Mouse (Mus musculus): ENCODE results near the gene Itga9. TPM values are rescaled to one million over a fixed set of nuclear protein-coding genes. Genes with fewer than 3 reads are reported as not detected.
A peak's percentile ranks its signal among the peaks of the same experiment; 100 is the strongest.

Gene Itga9
- polyA plus RNA-seq, 1 experiment from 2014 or later = 2.4 TPM

GRCm38 (mm10) chr9:118891068-118891467, 284.6 kb downstream of the Itga9 start:
- H3K4me2 ChIP-seq (ENCODE audit: low read length) = no peak overlapping the region
- ATAC-seq (ENCODE audit: low FRiP score, low TSS enrichment) = no peak
- WGBS = 85% methylated on average over 6 of the region's 6 CpGs
- H3K9ac ChIP-seq (replicated peaks; ENCODE audit: low read length) = no peak overlapping the region
- H3K9me3 ChIP-seq (ENCODE audit: control insufficient read depth, low read length) = no peaks in the 10 kb centered on the region
- no peak for DNase-seq
- no peak overlapping the region for H3K4me3 ChIP-seq (replicated peaks; ENCODE audit: low read depth, low read length)
- no peak overlapping the region for H3K27ac ChIP-seq (replicated peaks; ENCODE audit: low read depth, low read length)
- no peaks in the 10 kb centered on the region; the same call in 1 of the 2 replicates for H3K4me1 ChIP-seq (ENCODE audit: control insufficient read depth, insufficient read depth, low read length)
- no peaks in the 10 kb centered on the region for H3K36me3 ChIP-seq (ENCODE audit: control insufficient read depth, insufficient read depth, low read length)
- no peaks in the 10 kb centered on the region for H3K27me3 ChIP-seq (ENCODE audit: control insufficient read depth, insufficient read depth, low read length)

GRCm38 (mm10) chr9:118891593-118891992, 285.1 kb downstream of the Itga9 start:
- ATAC-seq (ENCODE audit: low FRiP score, low TSS enrichment) = no peak
- 84% methylated on average over 9 of the region's 9 CpGs for WGBS
- no peak overlapping the region for H3K4me2 ChIP-seq (ENCODE audit: low read length)
- H3K9ac ChIP-seq (replicated peaks; ENCODE audit: low read length) = no peak overlapping the region
- no peaks in the 10 kb centered on the region; the same call in 1 of the 2 replicates for H3K4me1 ChIP-seq (ENCODE audit: control insufficient read depth, insufficient read depth, low read length)
- no peaks in the 10 kb centered on the region for H3K27me3 ChIP-seq (ENCODE audit: control insufficient read depth, insufficient read depth, low read length)
- DNase-seq = no peak
- no peaks in the 10 kb centered on the region for H3K9me3 ChIP-seq (ENCODE audit: control insufficient read depth, low read length)
- no peaks in the 10 kb centered on the region for H3K36me3 ChIP-seq (ENCODE audit: control insufficient read depth, insufficient read depth, low read length)
- no peak overlapping the region for H3K27ac ChIP-seq (replicated peaks; ENCODE audit: low read depth, low read length)
- no peak overlapping the region for H3K4me3 ChIP-seq (replicated peaks; ENCODE audit: low read depth, low read length)

DNA sequence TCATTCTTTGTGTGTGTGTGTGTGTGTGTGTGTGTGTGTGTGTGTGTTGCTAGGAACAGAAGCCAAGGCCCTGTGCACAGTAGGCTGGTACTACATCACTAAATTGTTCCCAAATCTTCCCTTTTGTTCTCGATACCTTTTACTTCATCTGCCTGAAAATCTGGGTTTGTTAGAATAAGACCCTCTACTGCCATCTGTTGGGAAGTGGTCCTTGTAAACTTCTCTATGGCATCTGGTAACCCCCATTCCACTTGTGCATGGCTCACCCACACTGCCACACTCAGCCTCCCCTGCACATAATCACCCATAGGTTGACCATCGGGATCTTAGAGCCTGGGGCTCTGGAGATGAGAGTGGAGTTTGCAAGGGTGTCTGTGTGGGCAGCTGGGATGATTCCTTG, 288.6 kb downstream of the Itga9 start:
- Histone ChIP-seq H3K4me3 (replicated peaks; ENCODE audit: low read depth, low read length) (no peak overlapping the region), H3K36me3 (ENCODE audit: control insufficient read depth, insufficient read depth, low read length) (no peaks in the 10 kb centered on the region), H3K9ac (replicated peaks; ENCODE audit: low read length) (no peak overlapping the region), H3K4me2 (ENCODE audit: low read length) (no peak overlapping the region), H3K4me1 (ENCODE audit: control insufficient read depth, insufficient read depth, low read length) (no peaks in the 10 kb centered on the region; the same call in 1 of the 2 replicates), H3K9me3 (ENCODE audit: control insufficient read depth, low read length) (no peaks in the 10 kb centered on the region), H3K27me3 (ENCODE audit: control insufficient read depth, insufficient read depth, low read length) (no peaks in the 10 kb centered on the region), H3K27ac (replicated peaks; ENCODE audit: low read depth, low read length) (no peak overlapping the region)
- ATAC-seq (ENCODE audit: low FRiP score, low TSS enrichment) (no peak), DNase-seq (peak; percentile 66)
- WGBS = 73% methylated on average over 2 of the region's 2 CpGs

DNA sequence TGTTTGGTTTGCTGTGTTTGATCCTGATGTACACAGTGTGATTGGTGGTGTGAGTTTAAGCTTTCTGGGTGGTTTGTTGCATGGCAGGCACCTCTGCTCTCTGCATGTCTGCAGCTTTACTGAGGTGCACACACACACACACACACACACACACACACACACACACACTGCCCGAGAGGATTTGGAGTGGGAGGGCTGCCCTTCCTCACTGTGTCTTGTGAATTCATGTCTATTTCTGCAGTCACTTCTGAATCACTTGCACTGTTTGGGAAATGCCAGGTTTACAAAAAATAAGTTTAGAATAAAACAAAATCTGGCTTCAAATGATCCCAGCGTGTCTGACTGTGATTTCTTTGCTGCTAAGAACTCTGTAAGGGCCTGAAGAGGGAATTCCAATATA, 294.2 kb downstream of the Itga9 start:
- H3K9me3 ChIP-seq (ENCODE audit: control insufficient read depth, low read length) = no peaks in the 10 kb centered on the region
- H3K4me2 ChIP-seq (ENCODE audit: low read length) = no peak overlapping the region
- no peaks in the 10 kb centered on the region for H3K36me3 ChIP-seq (ENCODE audit: control insufficient read depth, insufficient read depth, low read length)
- no peak for ATAC-seq (ENCODE audit: low FRiP score, low TSS enrichment)
- 0 out of 2 replicates have a peak, but pooled peaks cover 2% of the 10 kb centered on the region for H3K4me1 ChIP-seq (ENCODE audit: control insufficient read depth, insufficient read depth, low read length)
- DNase-seq = no peak
- no peak overlapping the region for H3K4me3 ChIP-seq (replicated peaks; ENCODE audit: low read depth, low read length)
- WGBS = 84% methylated on average over 2 of the region's 2 CpGs
- H3K27me3 ChIP-seq (ENCODE audit: control insufficient read depth, insufficient read depth, low read length) = no peaks in the 10 kb centered on the region
- no peak overlapping the region for H3K9ac ChIP-seq (replicated peaks; ENCODE audit: low read length)
- H3K27ac ChIP-seq (replicated peaks; ENCODE audit: low read depth, low read length) = no peak overlapping the region

DNA sequence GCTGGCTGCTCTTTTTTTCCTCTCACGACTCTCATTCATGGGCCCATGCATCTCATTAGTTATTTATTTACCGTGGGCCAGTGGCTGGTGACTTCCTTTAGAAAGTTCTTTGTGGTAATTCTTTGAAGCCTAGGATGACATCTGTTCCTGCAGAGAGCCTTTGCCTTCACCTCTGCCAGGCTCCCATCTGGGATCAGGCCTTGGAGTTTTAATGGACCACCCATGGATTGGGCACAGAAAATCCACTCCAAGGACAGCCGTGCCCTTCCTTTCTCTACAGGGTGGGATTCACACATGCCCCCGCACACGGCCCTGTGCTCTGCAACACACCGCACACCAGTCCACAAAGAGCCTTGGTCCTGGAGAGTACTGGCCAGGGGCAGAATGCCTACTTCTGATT, 295.4 kb downstream of the Itga9 start:
- H3K9me3 ChIP-seq (ENCODE audit: control insufficient read depth, low read length) = no peaks in the 10 kb centered on the region
- H3K4me2 ChIP-seq (ENCODE audit: low read length) = no peak overlapping the region
- no peaks in the 10 kb centered on the region for H3K27me3 ChIP-seq (ENCODE audit: control insufficient read depth, insufficient read depth, low read length)
- WGBS = 19% methylated on average over 6 of the region's 6 CpGs
- DNase-seq (no peak), ATAC-seq (ENCODE audit: low FRiP score, low TSS enrichment) (no peak)
- H3K9ac ChIP-seq (replicated peaks; ENCODE audit: low read length) = no peak overlapping the region
- no peaks in the 10 kb centered on the region for H3K36me3 ChIP-seq (ENCODE audit: control insufficient read depth, insufficient read depth, low read length)
- no peak overlapping the region for H3K4me3 ChIP-seq (replicated peaks; ENCODE audit: low read depth, low read length)
- 0 out of 2 replicates have a peak, but pooled peaks cover 2% of the 10 kb centered on the region for H3K4me1 ChIP-seq (ENCODE audit: control insufficient read depth, insufficient read depth, low read length)
- no peak overlapping the region for H3K27ac ChIP-seq (replicated peaks; ENCODE audit: low read depth, low read length)

GRCm38 (mm10) chr9:118907934-118908620, 301.6 kb downstream of the Itga9 start:
- Histone ChIP-seq H3K9me3 (ENCODE audit: control insufficient read depth, low read length) (no peaks in the 10 kb centered on the region), H3K27ac (replicated peaks; ENCODE audit: low read depth, low read length) (no peak overlapping the region), H3K4me2 (ENCODE audit: low read length) (no peak overlapping the region), H3K4me3 (replicated peaks; ENCODE audit: low read depth, low read length) (no peak overlapping the region), H3K4me1 (ENCODE audit: control insufficient read depth, insufficient read depth, low read length) (no peaks in the 10 kb centered on the region), H3K27me3 (ENCODE audit: control insufficient read depth, insufficient read depth, low read length) (no peaks in the 10 kb centered on the region), H3K9ac (replicated peaks; ENCODE audit: low read length) (no peak overlapping the region), H3K36me3 (ENCODE audit: control insufficient read depth, insufficient read depth, low read length) (no peaks in the 10 kb centered on the region)
- ATAC-seq (ENCODE audit: low FRiP score, low TSS enrichment) = no peak; the same call in 1 of the 2 replicates
- WGBS = 50% methylated on average over 18 of the region's 18 CpGs
- DNase-seq = peak; percentile 88

- H3K4me1 ChIP-seq (ENCODE audit: control insufficient read depth, insufficient read depth, low read length) = no peaks in the 10 kb centered on the region
- no peak overlapping the region for H3K27ac ChIP-seq (replicated peaks; ENCODE audit: low read depth, low read length)
- no peak overlapping the region for H3K9ac ChIP-seq (replicated peaks; ENCODE audit: low read length)
- DNase-seq (no peak), ATAC-seq (ENCODE audit: low FRiP score, low TSS enrichment) (no peak)
- H3K9me3 ChIP-seq (ENCODE audit: control insufficient read depth, low read length) = no peaks in the 10 kb centered on the region
- no peaks in the 10 kb centered on the region for H3K36me3 ChIP-seq (ENCODE audit: control insufficient read depth, insufficient read depth, low read length)
- H3K4me3 ChIP-seq (replicated peaks; ENCODE audit: low read depth, low read length) = no peak overlapping the region
- H3K4me2 ChIP-seq (ENCODE audit: low read length) = no peak overlapping the region
- no peaks in the 10 kb centered on the region for H3K27me3 ChIP-seq (ENCODE audit: control insufficient read depth, insufficient read depth, low read length)
- 88% methylated on average over 9 of the region's 9 CpGs for WGBS
Observed at GRCm38 (mm10) chr9:118913048-118913447, 306.6 kb downstream of the Itga9 start.

- Histone ChIP-seq H3K9me3 (ENCODE audit: control insufficient read depth, low read length) (no peaks in the 10 kb centered on the region), H3K27me3 (ENCODE audit: control insufficient read depth, insufficient read depth, low read length) (no peaks in the 10 kb centered on the region), H3K9ac (replicated peaks; ENCODE audit: low read length) (no peak overlapping the region), H3K36me3 (ENCODE audit: control insufficient read depth, insufficient read depth, low read length) (no peaks in the 10 kb centered on the region), H3K27ac (replicated peaks; ENCODE audit: low read depth, low read length) (no peak overlapping the region), H3K4me1 (ENCODE audit: control insufficient read depth, insufficient read depth, low read length) (no peaks in the 10 kb centered on the region), H3K4me3 (replicated peaks; ENCODE audit: low read depth, low read length) (no peak overlapping the region), H3K4me2 (ENCODE audit: low read length) (no peak overlapping the region)
- ATAC-seq (ENCODE audit: low FRiP score, low TSS enrichment) = no peak
- no peak for DNase-seq
- WGBS = 94% methylated on average over 3 of the region's 3 CpGs
Observed at GRCm38 (mm10) chr9:118913613-118914012, 307.1 kb downstream of the Itga9 start.

DNA sequence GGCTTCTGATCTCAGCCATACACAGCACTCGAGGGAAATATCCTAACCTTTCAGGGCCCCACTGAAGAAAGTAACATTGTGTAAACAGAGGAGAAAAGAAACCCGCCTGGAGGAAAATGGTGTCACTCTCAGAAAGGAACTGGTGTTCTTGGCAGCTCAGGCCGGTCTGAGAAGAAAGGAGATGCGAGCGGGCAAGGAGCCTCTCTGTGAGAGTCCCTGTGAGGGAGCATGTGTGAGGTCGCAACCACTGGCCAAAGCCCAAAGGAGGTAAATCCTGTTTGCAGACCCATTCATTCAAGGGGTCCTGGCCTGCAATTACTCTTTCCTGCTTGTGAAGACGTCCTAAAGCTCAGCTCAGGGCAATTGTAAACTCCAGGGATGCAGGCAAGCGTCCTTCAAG, 308.1 kb downstream of the Itga9 start:
- Histone ChIP-seq H3K4me1 (ENCODE audit: control insufficient read depth, insufficient read depth, low read length) (no peaks in the 10 kb centered on the region), H3K9ac (replicated peaks; ENCODE audit: low read length) (no peak overlapping the region), H3K4me3 (replicated peaks; ENCODE audit: low read depth, low read length) (no peak overlapping the region), H3K27ac (replicated peaks; ENCODE audit: low read depth, low read length) (no peak overlapping the region), H3K27me3 (ENCODE audit: control insufficient read depth, insufficient read depth, low read length) (no peaks in the 10 kb centered on the region), H3K4me2 (ENCODE audit: low read length) (no peak overlapping the region), H3K9me3 (ENCODE audit: control insufficient read depth, low read length) (no peaks in the 10 kb centered on the region), H3K36me3 (ENCODE audit: control insufficient read depth, insufficient read depth, low read length) (no peaks in the 10 kb centered on the region)
- 48% methylated on average over 8 of the region's 8 CpGs for WGBS
- DNase-seq (no peak), ATAC-seq (ENCODE audit: low FRiP score, low TSS enrichment) (no peak)
